Mouse (Mus musculus): Measurements from ENCODE around the gene 1700069L16Rik.

DNA sequence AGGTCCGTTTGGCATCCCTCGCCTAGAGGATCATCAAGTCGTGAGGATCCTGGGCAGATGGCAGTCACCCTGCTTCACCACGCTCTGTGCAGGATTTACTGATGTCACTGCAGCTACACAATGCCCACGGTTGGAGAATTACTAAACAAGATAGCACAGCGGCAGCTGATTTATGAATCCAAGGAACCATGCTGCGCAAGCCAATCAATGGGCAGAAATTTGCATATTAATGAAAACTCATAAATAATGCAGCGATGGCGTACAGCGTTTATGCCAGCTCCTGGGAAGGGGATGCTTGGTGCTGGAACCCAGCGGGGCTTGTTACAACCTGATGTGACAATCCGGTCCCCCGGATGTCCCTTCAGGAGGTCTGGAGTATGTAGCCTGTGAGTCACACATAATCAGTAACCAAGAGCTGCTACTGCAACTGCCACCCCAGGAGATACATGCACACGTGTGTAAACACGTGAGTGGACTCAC lies 34.5 kb downstream of the 1700069L16Rik start:
- TF ChIP-seq CTCF (IDR thresholded peaks at IDR 0.05; ENCODE audit: insufficient read depth, low read depth, low read length) = no peak
- TF ChIP-seq POLR2A (IDR thresholded peaks at IDR 0.05; ENCODE audit: insufficient read depth, low read depth, low read length) = no peak

Measured in olfactory bulb, adult 2 months (tissue).